Mouse (Mus musculus): ENCODE results near the gene Mt4. TPM values are rescaled to one million over a fixed set of nuclear protein-coding genes. Genes with fewer than 3 reads are reported as not detected.

Mt4 gene
- polyA plus RNA-seq, 1 experiment from 2014 or later: not detected

Other genes starting within 250 kb of the Mt4 start
- 34.0 and 49.7 TPM in 2 replicates for gene Amfr, start 124.4 kb upstream of the Mt4 start, polyA plus RNA-seq (2014; fragmentation: Nextera tagmentation; extraction: Ambion mirVana)
- 140 and 142 TPM in 2 replicates for gene Nudt21, start 100.2 kb upstream of the Mt4 start, polyA plus RNA-seq (2014; fragmentation: Nextera tagmentation; extraction: Ambion mirVana)
- gene Ogfod1, start 100.0 kb upstream of the Mt4 start, polyA plus RNA-seq (2014; fragmentation: Nextera tagmentation; extraction: Ambion mirVana): 8.6 and 14.2 TPM in 2 replicates
- 13.8 and 16.8 TPM in 2 replicates for gene Bbs2, start 38.3 kb upstream of the Mt4 start, polyA plus RNA-seq (2014; fragmentation: Nextera tagmentation; extraction: Ambion mirVana)
- gene Mt3, start 15.4 kb downstream of the Mt4 start, polyA plus RNA-seq (2014; fragmentation: Nextera tagmentation; extraction: Ambion mirVana): 0.60 and 1.7 TPM in 2 replicates
- gene Mt2, start 35.5 kb downstream of the Mt4 start, polyA plus RNA-seq (2014; fragmentation: Nextera tagmentation; extraction: Ambion mirVana): 58.3 and 67.5 TPM in 2 replicates
- 123 and 166 TPM in 2 replicates for gene Mt1, start 41.9 kb downstream of the Mt4 start, polyA plus RNA-seq (2014; fragmentation: Nextera tagmentation; extraction: Ambion mirVana)
- 51.8 and 103 TPM in 2 replicates for gene Nup93, start 77.4 kb downstream of the Mt4 start, polyA plus RNA-seq (2014; fragmentation: Nextera tagmentation; extraction: Ambion mirVana)
- gene Slc12a3, start 192.0 kb downstream of the Mt4 start, polyA plus RNA-seq (2014; fragmentation: Nextera tagmentation; extraction: Ambion mirVana): 0.39 and 0.51 TPM in 2 replicates
- gene Herpud1, start 249.2 kb downstream of the Mt4 start, polyA plus RNA-seq (2014; fragmentation: Nextera tagmentation; extraction: Ambion mirVana): 53.7 and 61.2 TPM in 2 replicates

Data from kidney, embryonic 14.5 days (tissue).